ENCODE assay signal across 8 mouse cellular contexts in the genomic region with DNA sequence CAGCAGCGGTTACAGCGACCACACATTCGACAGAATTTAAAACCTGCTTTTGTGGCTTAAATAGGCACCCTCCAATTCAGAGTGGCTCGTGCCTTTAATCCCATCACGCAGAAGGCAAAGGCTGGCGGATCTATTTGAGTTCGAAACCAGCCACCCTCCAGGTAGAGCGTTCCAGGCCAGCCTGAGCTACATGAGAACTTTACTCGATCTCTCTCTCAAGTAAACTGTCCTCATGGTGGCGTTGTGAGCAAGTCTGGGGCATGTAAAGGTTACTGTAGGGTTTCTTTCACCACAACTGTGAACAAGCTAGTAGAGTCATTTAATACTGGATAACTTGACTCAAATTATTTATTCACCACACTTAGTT. TPM values are rescaled to one million over a fixed set of nuclear protein-coding genes. Genes with fewer than 3 reads are reported as not detected.
A peak's percentile ranks its signal among the peaks of the same experiment; 100 is the strongest.
DNase-seq lines count a peak whose midpoint lies in the region; ATAC-seq and TF ChIP-seq lines count a peak whose summit lies in the region.

No protein-coding gene starts in this region.

- H3K36me3 ChIP-seq in testis, adult 2 months (ENCODE audit: control insufficient read depth, insufficient read depth, low read length): no peaks in the 10 kb centered on the region
- H3K36me3 ChIP-seq in heart, postnatal 0 days (replicated peaks; ENCODE audit: control insufficient read depth, insufficient read depth, low read length): no peaks in the 10 kb centered on the region; the same call in 1 of the 2 replicates
- peaks cover 9% of the 10 kb centered on the region for H3K36me3 ChIP-seq in liver, embryonic 16.5 days (ENCODE audit: control insufficient read depth, insufficient read depth)

- no peak for DNase-seq in testis, postnatal 14 days (ENCODE audit: low spot score)
- DNase-seq in brain, adult 2 months (ENCODE audit: low read depth, low spot score): peak; percentile 24
- DNase-seq in heart, postnatal 0 days (ENCODE audit: low spot score): peak; percentile 40
- DNase-seq in gastrocnemius, postnatal 36 days: no peak
- DNase-seq in kidney, adult 18-20 months: no peak

- H3K9me3 ChIP-seq in heart, postnatal 0 days (replicated peaks; ENCODE audit: control insufficient read depth, low read length): no peaks in the 10 kb centered on the region
- no peaks in the 10 kb centered on the region for H3K9me3 ChIP-seq in liver, embryonic 16.5 days (replicated peaks; ENCODE audit: control insufficient read depth, low read length)

- no peaks in the 10 kb centered on the region for H3K27me3 ChIP-seq in testis, adult 2 months (ENCODE audit: control insufficient read depth, insufficient read depth, low read length)
- no peaks in the 10 kb centered on the region for H3K27me3 ChIP-seq in heart, postnatal 0 days (ENCODE audit: control insufficient read depth, insufficient read depth, low read length)
- 0 out of 2 replicates have a peak, but pooled peaks cover under 1% of the 10 kb centered on the region for H3K27me3 ChIP-seq in liver, embryonic 16.5 days (ENCODE audit: control insufficient read depth, insufficient read depth, low read depth, low read length)

- ATAC-seq in heart, postnatal 0 days (ENCODE audit: insufficient read depth, low read depth): peak; percentile 44
- peak; percentile 25 for ATAC-seq in liver, embryonic 16.5 days (ENCODE audit: low read depth)

- H3K9ac ChIP-seq in heart, postnatal 0 days (replicated peaks; ENCODE audit: low read depth, low read length): peak overlapping the region; percentile 47
- peak overlapping the region; percentile 95 for H3K9ac ChIP-seq in liver, embryonic 16.5 days (ENCODE audit: low read depth, low read length)

- peak overlapping the region; percentile 89 for H3K4me3 ChIP-seq in testis, adult 2 months (ENCODE audit: control insufficient read depth, low read depth, low read length)
- peak overlapping the region; percentile 73 for H3K4me3 ChIP-seq in heart, postnatal 0 days (ENCODE audit: low read depth, low read length)
- peak overlapping the region; percentile 94 for H3K4me3 ChIP-seq in liver, embryonic 16.5 days (ENCODE audit: low read depth, low read length)
- H3K4me3 ChIP-seq in olfactory bulb, adult 2 months (ENCODE audit: insufficient read depth, low read depth, low read length): peak overlapping the region; percentile 57

- peaks cover 3% of the 10 kb centered on the region; the same call in 1 of the 2 replicates for H3K4me1 ChIP-seq in testis, adult 2 months (ENCODE audit: control insufficient read depth, insufficient read depth, low read length)
- H3K4me1 ChIP-seq in heart, postnatal 0 days (ENCODE audit: control insufficient read depth, insufficient read depth): peaks cover 4% of the 10 kb centered on the region
- peaks cover 18% of the 10 kb centered on the region for H3K4me1 ChIP-seq in liver, embryonic 16.5 days (ENCODE audit: control insufficient read depth, low read depth, low read length)
- H3K4me1 ChIP-seq in olfactory bulb, adult 2 months (ENCODE audit: control insufficient read depth, insufficient read depth, low read length): peaks cover 5% of the 10 kb centered on the region

- intact Hi-C loops in gastrocnemius, postnatal 36 days (cut with DNase I): no loop called here

- TF ChIP-seq CTCF in testis, adult 2 months (IDR thresholded peaks at IDR 0.05; ENCODE audit: control insufficient read depth, insufficient read depth, insufficient replicate concordance, low read depth, low read length): 0 out of 2 replicates have a peak, but pooled peaks have one; percentile 7
- TF ChIP-seq CTCF in heart, postnatal 0 days (IDR thresholded peaks at IDR 0.05; ENCODE audit: low read depth): peak; percentile 15
- TF ChIP-seq CTCF in olfactory bulb, adult 2 months (IDR thresholded peaks at IDR 0.05; ENCODE audit: insufficient read depth, low read depth, low read length): peak; percentile 22; the same call in 1 of the 2 replicates

- peak overlapping the region; percentile 85 for H3K27ac ChIP-seq in testis, adult 2 months (ENCODE audit: control insufficient read depth, insufficient read depth, low read depth, low read length)
- H3K27ac ChIP-seq in heart, postnatal 0 days (ENCODE audit: low read depth): peak overlapping the region; percentile 73
- H3K27ac ChIP-seq in liver, embryonic 16.5 days (ENCODE audit: low read length): peak overlapping the region; percentile 97
- H3K27ac ChIP-seq in olfactory bulb, adult 2 months (ENCODE audit: insufficient read depth, low read depth, low read length): no peak overlapping the region

- WGBS in heart, postnatal 0 days: 1% methylated on average over 10 of the region's 10 CpGs
- under 1% methylated on average over 10 of the region's 10 CpGs for WGBS in liver, embryonic 16.5 days (ENCODE audit: insufficient replicate concordance)
- 0% methylated on average over 10 of the region's 10 CpGs for WGBS in olfactory bulb, adult 2 months

- H3K4me2 ChIP-seq in heart, postnatal 0 days (ENCODE audit: low read depth, low read length): peak overlapping the region; percentile 67
- peak overlapping the region; percentile 63 for H3K4me2 ChIP-seq in liver, embryonic 16.5 days (ENCODE audit: low read depth, low read length)

- no peak; the same call in 1 of the 2 replicates for TF ChIP-seq POLR2A in testis, adult 2 months (IDR thresholded peaks at IDR 0.05; ENCODE audit: control insufficient read depth, low read depth, low read length)
- TF ChIP-seq POLR2A in olfactory bulb, adult 2 months (IDR thresholded peaks at IDR 0.05; ENCODE audit: insufficient read depth, low read depth, low read length): no peak

- TF ChIP-seq EP300 in heart, postnatal 0 days (IDR thresholded peaks at IDR 0.05; ENCODE audit: low read depth): no peak

RNA-seq across cellular contexts. Expression of a gene that starts 0.4 kb away (rescaled TPM):
- 25.9 and 26.7 TPM in 2 replicates for polyA plus RNA-seq in testis, adult 2 months (2012; rRNA removed)
- total RNA-seq in heart, postnatal 0 days (2014; rRNA removed; ENCODE audit: low replicate concordance): 9.6 and 24.5 TPM in 2 replicates
- polyA plus RNA-seq in heart, postnatal 0 days (2015; fragmentation: Nextera tagmentation; extraction: Ambion mirVana): 1.2 and 1.3 TPM in 2 replicates
- polyA plus RNA-seq in liver, embryonic 16.5 days (2015; fragmentation: Nextera tagmentation; extraction: Ambion mirVana): 10.9 and 11.0 TPM in 2 replicates
- polyA plus RNA-seq in olfactory bulb, adult 2 months (2012; ENCODE audit: insufficient read depth, insufficient read length, low replicate concordance, missing spikeins): not detected in 2 replicates
- total RNA-seq in gastrocnemius, postnatal 36 days (2021): under 1 TPM; 0.17 to 0.46 TPM

RNA-seq across cellular contexts. Expression of a gene that starts 21.2 kb away (rescaled TPM):
- 0.77 and 0.80 TPM in 2 replicates for polyA plus RNA-seq in testis, adult 2 months (2012; rRNA removed)
- 1.1 TPM in 1 of 2 replicates, not detected in the other for total RNA-seq in heart, postnatal 0 days (2014; rRNA removed; ENCODE audit: low replicate concordance)
- 0.10 TPM in 1 of 2 replicates, not detected in the other for polyA plus RNA-seq in heart, postnatal 0 days (2015; fragmentation: Nextera tagmentation; extraction: Ambion mirVana)
- polyA plus RNA-seq in liver, embryonic 16.5 days (2015; fragmentation: Nextera tagmentation; extraction: Ambion mirVana): 0.13 TPM in 1 of 2 replicates, not detected in the other
- polyA plus RNA-seq in olfactory bulb, adult 2 months (2012; ENCODE audit: insufficient read depth, insufficient read length, low replicate concordance, missing spikeins): not detected in 2 replicates
- under 1 TPM in 1 of 2 experiments, not detected in 1; 0.17 TPM for total RNA-seq in gastrocnemius, postnatal 36 days (2021)

RNA-seq across cellular contexts. Expression of a gene that starts 24.6 kb away (rescaled TPM):
- polyA plus RNA-seq in testis, adult 2 months (2012; rRNA removed): 0.32 and 0.62 TPM in 2 replicates
- 0.46 TPM in 1 of 2 replicates, not detected in the other for total RNA-seq in heart, postnatal 0 days (2014; rRNA removed; ENCODE audit: low replicate concordance)
- 0.04 and 0.10 TPM in 2 replicates for polyA plus RNA-seq in heart, postnatal 0 days (2015; fragmentation: Nextera tagmentation; extraction: Ambion mirVana)
- 7.4 and 8.3 TPM in 2 replicates for polyA plus RNA-seq in liver, embryonic 16.5 days (2015; fragmentation: Nextera tagmentation; extraction: Ambion mirVana)
- polyA plus RNA-seq in olfactory bulb, adult 2 months (2012; ENCODE audit: insufficient read depth, insufficient read length, low replicate concordance, missing spikeins): not detected in 2 replicates
- not detected for total RNA-seq in gastrocnemius, postnatal 36 days (2021)

RNA-seq across cellular contexts. Expression of a gene that starts 40.4 kb away (rescaled TPM):
- polyA plus RNA-seq in testis, adult 2 months (2012; rRNA removed): 18.7 and 19.2 TPM in 2 replicates
- total RNA-seq in heart, postnatal 0 days (2014; rRNA removed; ENCODE audit: low replicate concordance): not detected in 2 replicates
- not detected in 2 replicates for polyA plus RNA-seq in heart, postnatal 0 days (2015; fragmentation: Nextera tagmentation; extraction: Ambion mirVana)
- polyA plus RNA-seq in liver, embryonic 16.5 days (2015; fragmentation: Nextera tagmentation; extraction: Ambion mirVana): not detected in 2 replicates
- not detected in 2 replicates for polyA plus RNA-seq in olfactory bulb, adult 2 months (2012; ENCODE audit: insufficient read depth, insufficient read length, low replicate concordance, missing spikeins)
- not detected for total RNA-seq in gastrocnemius, postnatal 36 days (2021)

RNA-seq across cellular contexts. Expression of a gene that starts 44.3 kb away (rescaled TPM):
- polyA plus RNA-seq in testis, adult 2 months (2012; rRNA removed): 19.8 and 22.9 TPM in 2 replicates
- total RNA-seq in heart, postnatal 0 days (2014; rRNA removed; ENCODE audit: low replicate concordance): not detected in 2 replicates
- polyA plus RNA-seq in heart, postnatal 0 days (2015; fragmentation: Nextera tagmentation; extraction: Ambion mirVana): 0.66 and 0.75 TPM in 2 replicates
- polyA plus RNA-seq in liver, embryonic 16.5 days (2015; fragmentation: Nextera tagmentation; extraction: Ambion mirVana): 0.93 and 1.2 TPM in 2 replicates
- not detected in 2 replicates for polyA plus RNA-seq in olfactory bulb, adult 2 months (2012; ENCODE audit: insufficient read depth, insufficient read length, low replicate concordance, missing spikeins)
- total RNA-seq in gastrocnemius, postnatal 36 days (2021): not detected

Comparison
In these comparisons a context has a peak if more than half of its experiments do, and no peak if none do; other contexts are left out.
1. DNase-seq: peak in brain, adult 2 months (single experiment) and heart, postnatal 0 days (single experiment); none in testis, postnatal 14 days (single experiment), gastrocnemius, postnatal 36 days (0 of 2) and kidney, adult 18-20 months (single experiment).
2. Peak in every context shown above with its lines, with median percentiles within 50 percentile points of each other: H3K4me3 ChIP-seq and CTCF ChIP-seq.